Mouse (Mus musculus) stomach, postnatal 0 days (tissue): ENCODE data around the gene Fem1b. TPM values are rescaled to one million over a fixed set of nuclear protein-coding genes. Genes with fewer than 3 reads are reported as not detected.

ENCODE experiments used
- ATAC-seq: fragments of 200-750 bp; cut with Nextera tagmentation; 2 replicates; pipeline ENCODE4 v1.8.0; 2017; ENCODE audit not compliant: low FRiP score, low TSS enrichment
- DNase-seq: peaks from one replicate; pipeline ENCODE4 v3.0.0-alpha.2; 2016; ENCODE audit warnings: low spot score
- H3K27ac ChIP-seq: fragments of 300-500 bp; sonication (generic); replicated peaks from 2 replicates; pipeline ENCODE4 v1.5.1; 2014; ENCODE audit warnings: mild to moderate bottlenecking, control low read depth
- H3K27me3 ChIP-seq: fragments of 300-500 bp; sonication (generic); 2 replicates; pipeline ENCODE4 v1.6.1; 2014; ENCODE audit warnings: low read length; ENCODE audit not compliant: control insufficient read depth, insufficient read depth
- H3K36me3 ChIP-seq: fragments of 300-500 bp; sonication (generic); 2 replicates; pipeline ENCODE4 v1.6.1; 2014; ENCODE audit warnings: low read length, mixed read lengths; ENCODE audit not compliant: control insufficient read depth, insufficient read depth
- H3K4me1 ChIP-seq: fragments of 300-500 bp; sonication (generic); replicated peaks from 2 replicates; pipeline ENCODE4 v1.6.1; 2014; ENCODE audit warnings: antibody characterized with exemption; ENCODE audit not compliant: control insufficient read depth, insufficient read depth
- H3K4me2 ChIP-seq: fragments of 300-500 bp; sonication (generic); replicated peaks from 2 replicates; pipeline ENCODE4 v1.6.1; 2014; ENCODE audit warnings: low read depth, mild to moderate bottlenecking, control low read depth, moderate library complexity
- H3K4me3 ChIP-seq: fragments of 300-500 bp; sonication (generic); 2 replicates; pipeline ENCODE4 v1.5.1; 2014; ENCODE audit warnings: low read depth, low read length, control low read depth
- H3K9ac ChIP-seq: fragments of 300-500 bp; sonication (generic); 2 replicates; pipeline ENCODE4 v1.6.1; 2014; ENCODE audit warnings: mild to moderate bottlenecking, low read length, control low read depth, mixed read lengths
- H3K9me3 ChIP-seq: fragments of 300-500 bp; sonication (generic); 2 replicates; pipeline ENCODE4 v1.6.1; 2016; ENCODE audit warnings: low read length; ENCODE audit not compliant: control insufficient read depth
- CTCF ChIP-seq: IDR thresholded peaks from 2 replicates; pipeline ENCODE4 v1.5.1; 2016; ENCODE audit warnings: antibody characterized with exemption, low read depth, mild to moderate bottlenecking, moderate library complexity
- EP300 ChIP-seq: optimal IDR thresholded peaks from 2 replicates; pipeline ENCODE3; 2016; ENCODE audit warnings: antibody characterized with exemption
- WGBS: fragments of 180-500 bp; shearing (Covaris S2); extraction: QIAGEN DNeasy Blood & Tissue Kit; methylation state at CpG from one replicate; pipeline ENCODE4 v1.1.7; 2014; 5-methylcytosine and 5-hydroxymethylcytosine counted together
- polyA plus RNA-seq: library from polyadenylated mRNA; unstranded; fragments of >200 nt; fragmentation: Nextera tagmentation; extraction: Ambion mirVana; gene quantifications from 2 replicates; pipeline ENCODE4 v1.2.1, GENCODE M21; 2015

The Fem1b gene
- polyA plus RNA-seq, 1 experiment from 2014 or later = 6.6 TPM

DNA sequence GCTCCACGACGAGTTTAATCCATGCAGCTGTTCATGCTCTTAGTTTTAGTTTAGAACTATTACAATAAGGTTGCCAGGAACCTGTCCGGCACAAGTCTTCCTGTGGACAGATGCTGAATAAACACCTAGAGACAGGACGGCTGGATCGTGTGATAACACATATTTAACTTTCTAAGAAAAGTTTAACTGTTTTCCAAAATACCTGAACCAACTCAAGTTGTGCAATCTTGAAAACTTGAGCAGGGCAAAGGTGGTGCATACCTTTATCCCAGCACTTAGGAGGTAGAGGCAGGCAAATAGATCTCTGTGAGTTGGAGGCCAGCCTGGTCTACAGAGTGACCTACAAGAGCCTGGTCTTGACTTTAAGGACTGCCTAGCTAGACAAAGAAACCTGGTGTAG is 23.2 kb upstream of the Fem1b start:
- no peak for DNase-seq
- H3K36me3 ChIP-seq = no peaks in the 10 kb centered on the region
- whole genome bisulfite sequencing = 38% methylated on average over 5 of the region's 5 CpGs
- H3K9me3 ChIP-seq = no peaks in the 10 kb centered on the region
- H3K27ac ChIP-seq = no peak overlapping the region
- no peak overlapping the region for H3K4me3 ChIP-seq
- H3K27me3 ChIP-seq = no peaks in the 10 kb centered on the region
- no peak overlapping the region for H3K4me2 ChIP-seq
- TF ChIP-seq CTCF (no peak), EP300 (no peak)
- H3K4me1 ChIP-seq = 0 out of 2 replicates have a peak, but pooled peaks cover 3% of the 10 kb centered on the region
- no peak overlapping the region for H3K9ac ChIP-seq
- no peak for ATAC-seq

DNA sequence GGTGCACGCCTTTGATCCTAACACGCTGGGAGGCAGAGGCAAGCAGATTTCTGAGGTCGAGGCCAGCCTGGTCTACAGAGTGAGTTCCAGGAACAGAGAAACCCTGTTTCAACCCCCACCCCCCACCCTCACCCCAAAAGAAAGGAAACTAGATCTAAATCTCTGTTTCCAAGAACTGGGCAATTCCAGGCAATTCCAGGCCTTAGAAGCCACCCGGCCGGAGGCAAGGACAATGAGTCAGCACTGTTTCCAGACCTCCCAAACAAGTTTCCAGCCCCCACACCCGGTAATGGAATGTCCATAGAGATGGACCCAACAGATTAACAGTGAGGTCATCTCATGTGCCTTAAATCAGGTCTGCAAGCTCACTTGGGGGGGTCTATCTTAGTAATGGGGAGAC is 18.1 kb upstream of the Fem1b start:
- no peaks in the 10 kb centered on the region for H3K36me3 ChIP-seq
- WGBS = 66% methylated on average over 6 of the region's 6 CpGs
- H3K4me3 ChIP-seq = no peak overlapping the region
- TF ChIP-seq CTCF = no peak
- no peak for TF ChIP-seq EP300
- H3K9me3 ChIP-seq = no peaks in the 10 kb centered on the region
- H3K27me3 ChIP-seq = no peaks in the 10 kb centered on the region
- no peak for DNase-seq
- no peaks in the 10 kb centered on the region for H3K4me1 ChIP-seq
- no peak overlapping the region for H3K27ac ChIP-seq
- H3K9ac ChIP-seq = no peak overlapping the region
- no peak overlapping the region for H3K4me2 ChIP-seq
- no peak for ATAC-seq

DNA sequence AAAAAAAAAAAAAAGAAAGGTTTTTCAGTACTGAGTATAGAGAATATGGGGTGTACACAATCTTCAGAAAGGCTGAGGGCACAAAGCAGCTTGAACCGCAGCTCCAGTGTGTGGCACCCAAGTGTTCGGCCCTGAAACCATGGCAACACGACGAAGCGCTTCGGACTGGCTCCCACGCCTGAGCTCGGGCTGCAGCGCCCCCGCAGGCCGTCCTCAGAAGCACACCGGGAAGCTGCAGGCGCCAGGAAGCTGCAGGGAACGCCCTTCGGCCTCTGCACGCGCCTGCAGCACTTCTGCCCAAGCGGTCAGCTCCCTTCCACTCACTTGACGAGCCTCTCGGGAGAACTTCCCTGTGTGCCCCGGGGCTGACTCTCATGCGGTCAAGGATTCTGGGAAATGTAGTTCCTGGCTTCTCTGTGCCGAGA is 16.9 kb upstream of the Fem1b start:
- Histone ChIP-seq H3K27ac (no peak overlapping the region), H3K36me3 (no peaks in the 10 kb centered on the region), H3K4me2 (peak overlapping the region; percentile 53), H3K4me1 (no peaks in the 10 kb centered on the region), H3K9ac (no peak overlapping the region), H3K27me3 (no peaks in the 10 kb centered on the region), H3K4me3 (peak overlapping the region; percentile 25), H3K9me3 (no peaks in the 10 kb centered on the region)
- ATAC-seq (peak; percentile 99), DNase-seq (peak; percentile 98)
- peak; percentile 98 for TF ChIP-seq CTCF
- no peak for TF ChIP-seq EP300
- WGBS = 0% methylated on average over 23 of the region's 23 CpGs

DNA sequence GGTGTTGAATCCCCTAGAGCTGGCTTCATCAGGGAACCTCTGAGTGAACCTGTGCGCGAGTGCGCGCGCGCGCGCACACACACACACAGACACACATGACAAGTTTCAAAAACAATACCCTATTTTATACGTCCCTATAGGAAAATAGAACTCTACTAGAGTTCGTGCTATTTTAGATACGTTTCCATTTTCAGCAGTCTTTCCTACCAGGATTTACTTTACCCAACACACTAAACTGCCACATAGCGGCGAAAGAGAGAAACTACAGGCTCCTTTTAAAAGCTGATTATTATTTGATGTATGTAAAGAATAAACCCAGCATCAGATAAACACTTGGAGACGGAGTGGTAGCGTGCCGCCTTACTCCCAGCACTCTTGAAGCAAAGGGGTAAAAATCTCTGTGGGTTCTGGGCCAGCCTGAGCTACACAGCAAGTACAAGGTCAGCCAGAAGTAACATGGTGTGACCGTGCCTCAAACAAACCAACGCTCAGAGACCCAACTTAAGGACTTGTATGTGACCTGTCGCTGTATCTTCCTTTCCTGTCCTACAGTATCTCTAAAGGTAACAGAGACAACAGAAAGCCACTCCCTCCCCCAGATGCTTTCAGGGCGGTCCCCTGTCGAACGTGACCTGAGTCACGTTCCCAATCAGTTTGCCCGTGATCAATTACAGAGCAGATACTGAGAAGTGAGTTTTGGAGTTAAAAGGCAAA is 16.4 kb upstream of the Fem1b start:
- ATAC-seq (no peak), DNase-seq (no peak)
- Histone ChIP-seq H3K4me1 (no peaks in the 10 kb centered on the region), H3K4me2 (peak overlapping the region; percentile 53), H3K27me3 (no peaks in the 10 kb centered on the region), H3K9me3 (no peaks in the 10 kb centered on the region), H3K36me3 (no peaks in the 10 kb centered on the region), H3K4me3 (peak overlapping the region; percentile 25), H3K9ac (no peak overlapping the region), H3K27ac (peak overlapping the region; percentile 41; the same call in 1 of the 2 replicates)
- 6% methylated on average over 24 of the region's 24 CpGs for WGBS
- TF ChIP-seq CTCF (peak; percentile 72), EP300 (no peak)

DNA sequence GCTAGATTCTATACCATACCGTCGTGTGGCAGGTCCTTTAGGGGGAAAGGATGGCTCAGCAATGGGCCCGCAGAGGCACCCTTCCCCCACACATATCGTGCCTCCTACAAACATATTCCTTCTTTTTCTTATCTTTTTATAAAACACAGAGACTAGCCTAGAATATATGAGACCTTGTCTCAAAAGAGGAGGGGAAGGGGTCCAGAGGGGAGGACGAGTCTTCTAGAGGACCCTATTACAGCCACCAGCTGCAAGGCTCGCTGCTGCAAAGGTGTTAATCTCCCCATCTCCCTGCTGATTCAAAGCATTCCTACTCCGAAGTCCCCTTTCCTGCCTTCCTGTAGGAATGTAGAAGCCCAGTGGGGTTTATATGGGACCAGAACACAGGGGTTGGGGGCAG is 14.7 kb upstream of the Fem1b start:
- Histone ChIP-seq H3K4me2 (no peak overlapping the region), H3K9ac (no peak overlapping the region)
- ATAC-seq = no peak

DNA sequence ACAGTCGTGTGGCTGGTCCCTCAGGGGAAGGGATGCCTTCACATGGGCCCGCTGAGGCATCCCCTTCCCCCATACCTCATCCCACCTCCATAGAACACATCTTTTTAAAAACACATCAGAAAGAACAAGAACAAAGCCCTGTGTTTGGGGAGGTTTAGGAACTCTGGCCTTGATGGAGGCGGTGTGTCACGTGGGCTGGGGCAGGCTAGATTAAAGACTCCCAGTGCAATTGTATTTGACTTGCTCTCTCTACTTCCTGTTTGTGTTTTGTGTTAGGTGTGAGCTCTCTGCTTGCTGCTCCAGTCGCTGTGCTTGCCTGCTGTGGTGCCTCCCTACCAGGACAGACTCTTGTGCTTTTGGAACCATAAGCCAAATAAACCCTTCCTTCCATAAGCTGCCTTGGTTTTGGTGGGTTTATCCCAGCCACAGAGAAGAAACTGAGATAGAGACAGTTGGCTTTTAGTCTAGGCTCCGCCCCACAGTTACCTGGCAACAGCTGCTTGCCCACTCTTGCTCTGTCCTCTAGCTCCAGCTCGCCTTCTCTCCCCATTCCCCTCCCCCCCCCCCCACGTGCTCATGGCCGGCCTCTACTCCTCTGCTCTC is 14.2 kb upstream of the Fem1b start:
- DNase-seq (no peak), ATAC-seq (no peak)
- H3K27me3 ChIP-seq = no peaks in the 10 kb centered on the region
- H3K9ac ChIP-seq = no peak overlapping the region
- TF ChIP-seq EP300 = no peak
- no peak overlapping the region for H3K4me3 ChIP-seq
- no peak overlapping the region for H3K4me2 ChIP-seq
- H3K4me1 ChIP-seq = no peaks in the 10 kb centered on the region
- WGBS = 25% methylated on average over 6 of the region's 9 CpGs
- no peaks in the 10 kb centered on the region for H3K36me3 ChIP-seq
- H3K27ac ChIP-seq = 0 out of 2 replicates have a peak overlapping the region, but pooled peaks have one; percentile 24
- no peaks in the 10 kb centered on the region for H3K9me3 ChIP-seq

More for the DNA sequence above, 14.7 kb upstream of the Fem1b start:
- 24% methylated on average over 7 of the region's 7 CpGs for WGBS
- Histone ChIP-seq H3K36me3 (no peaks in the 10 kb centered on the region), H3K27me3 (no peaks in the 10 kb centered on the region), H3K4me1 (no peaks in the 10 kb centered on the region), H3K4me3 (no peak overlapping the region), H3K9me3 (no peaks in the 10 kb centered on the region), H3K27ac (0 out of 2 replicates have a peak overlapping the region, but pooled peaks have one; percentile 24)
- TF ChIP-seq EP300 (no peak), CTCF (no peak)
- DNase-seq = no peak
